ENCODE assay signal across 32 mouse cellular contexts in genomic region chr9:41556888-41557287, GRCm38 (mm10).
A peak's percentile ranks its signal among the peaks of the same experiment; 100 is the strongest.
DNase-seq lines count a peak whose midpoint lies in the region; ATAC-seq and TF ChIP-seq lines count a peak whose summit lies in the region.
"Had no signal": no experiment of that assay in that cellular context is flagged by ENCODE, and none has a peak within 500 bp of the region (broad histone marks: within the 10 kb centered on the region; RNA-seq: fewer than 3 reads in every experiment).

No protein-coding gene starts in this region.

- peak overlapping the region; percentile 86 for H3K27ac ChIP-seq in embryonic fibroblast, embryonic 13.5 days (ENCODE audit: insufficient read depth, low read length)
- no peak overlapping the region for H3K27ac ChIP-seq in forebrain, embryonic 14.5 days (ENCODE audit: low read depth, low read length)
- H3K27ac ChIP-seq: embryonic facial prominence, embryonic 10.5 days; embryonic facial prominence, embryonic 15.5 days; forebrain, embryonic 15.5 days; hindbrain, embryonic 13.5 days; left cerebral cortex, adult 2 months; liver, embryonic 12.5 days; midbrain, embryonic 15.5 days; stomach, postnatal 0 days had no signal

- peak; percentile 4 for DNase-seq in adrenal gland, postnatal 10 days
- DNase-seq in adrenal gland, adult 8-10 months = no peak
- DNase-seq in right cerebral cortex, adult 18-20 months = peak; percentile 28
- no peak for DNase-seq in right cerebral cortex, postnatal 25 days
- DNase-seq in gastrocnemius, postnatal 4 days (ENCODE audit: low spot score in 2 of 2) = no peak
- DNase-seq in cerebellum, postnatal 14 days = no peak
- no peak for DNase-seq in forebrain, embryonic 14.5 days (ENCODE audit: low spot score)
- DNase-seq: adrenal gland, postnatal 36 days; cerebellum, adult 2 months; cerebellum, postnatal 25 days; gastrocnemius, postnatal 10 days; heart, postnatal 4 days; kidney, postnatal 14 days; left cerebral cortex, postnatal 4 days; liver, postnatal 0 days; lung, postnatal 4 days; right cerebral cortex, postnatal 4 days; thymus, adult 2 months; thymus, postnatal 36 days had no signal

- peaks cover 12% of the 10 kb centered on the region for H3K4me1 ChIP-seq in embryonic fibroblast, embryonic 13.5 days (ENCODE audit: control insufficient read depth, insufficient read depth, low read length)
- H3K4me1 ChIP-seq in forebrain, embryonic 14.5 days (ENCODE audit: control insufficient read depth, insufficient read depth, low read length) = no peaks in the 10 kb centered on the region
- H3K4me1 ChIP-seq: embryonic facial prominence, embryonic 10.5 days; embryonic facial prominence, embryonic 15.5 days; forebrain, embryonic 15.5 days; heart, embryonic 12.5 days; liver, embryonic 12.5 days; midbrain, embryonic 15.5 days had no signal

- WGBS in forebrain, embryonic 14.5 days = 88% methylated on average over 4 of the region's 4 CpGs

- no peak overlapping the region for H3K4me2 ChIP-seq in forebrain, embryonic 14.5 days (ENCODE audit: low read length)
- H3K4me2 ChIP-seq: embryonic facial prominence, embryonic 15.5 days; forebrain, embryonic 15.5 days; heart, embryonic 12.5 days; hindbrain, embryonic 13.5 days; liver, embryonic 12.5 days; midbrain, embryonic 15.5 days had no signal

- no peak for ATAC-seq in forebrain, embryonic 14.5 days
- ATAC-seq: forebrain, embryonic 15.5 days; intestine, postnatal 0 days; liver, embryonic 12.5 days; liver, postnatal 0 days; midbrain, embryonic 15.5 days; Patski had no signal

- no peak for TF ChIP-seq POLR2A in embryonic fibroblast, embryonic 13.5 days (IDR thresholded peaks at IDR 0.05; ENCODE audit: low read depth, low read length)

- H3K4me3 ChIP-seq in embryonic fibroblast, embryonic 13.5 days (ENCODE audit: insufficient read depth, low read length) = no peak overlapping the region
- no peak overlapping the region for H3K4me3 ChIP-seq in forebrain, embryonic 14.5 days (ENCODE audit: low read depth, low read length)
- H3K4me3 ChIP-seq: embryonic facial prominence, embryonic 10.5 days; embryonic facial prominence, embryonic 15.5 days; forebrain, embryonic 15.5 days; heart, embryonic 12.5 days; hindbrain, embryonic 13.5 days; left cerebral cortex, adult 2 months; liver, embryonic 12.5 days; midbrain, embryonic 15.5 days had no signal

- TF ChIP-seq CTCF in embryonic fibroblast, embryonic 13.5 days (IDR thresholded peaks at IDR 0.05; ENCODE audit: borderline replicate concordance, insufficient read depth, low read length) = no peak

- H3K9me3 ChIP-seq in forebrain, embryonic 14.5 days (replicated peaks; ENCODE audit: control insufficient read depth, low read length) = no peaks in the 10 kb centered on the region
- H3K9me3 ChIP-seq: embryonic facial prominence, embryonic 10.5 days; embryonic facial prominence, embryonic 15.5 days; forebrain, embryonic 15.5 days; heart, embryonic 12.5 days; hindbrain, embryonic 13.5 days; liver, embryonic 12.5 days; midbrain, embryonic 15.5 days had no signal

- H3K36me3 ChIP-seq in forebrain, embryonic 14.5 days (ENCODE audit: control insufficient read depth, insufficient read depth, low read length) = no peaks in the 10 kb centered on the region; the same call in 1 of the 2 replicates
- H3K36me3 ChIP-seq: forebrain, embryonic 15.5 days; heart, embryonic 12.5 days; liver, embryonic 12.5 days; midbrain, embryonic 15.5 days had no signal

- no peak overlapping the region for H3K9ac ChIP-seq in forebrain, embryonic 14.5 days (ENCODE audit: low read length)
- H3K9ac ChIP-seq: embryonic facial prominence, embryonic 15.5 days; forebrain, embryonic 15.5 days; heart, embryonic 12.5 days; hindbrain, embryonic 13.5 days; liver, embryonic 12.5 days; liver, postnatal 0 days; midbrain, embryonic 15.5 days had no signal

- H3K27me3 ChIP-seq in forebrain, embryonic 14.5 days (replicated peaks; ENCODE audit: control insufficient read depth, insufficient read depth, low read length) = no peaks in the 10 kb centered on the region
- H3K27me3 ChIP-seq: CH12.LX; embryonic facial prominence, embryonic 15.5 days; forebrain, embryonic 15.5 days; heart, embryonic 12.5 days; hindbrain, embryonic 13.5 days; liver, embryonic 12.5 days; midbrain, embryonic 15.5 days; Patski had no signal

Comparison
In these comparisons a context has a peak if more than half of its experiments do, and no peak if none do; other contexts are left out.
1. DNase-seq: peak in adrenal gland, postnatal 10 days (single experiment) and right cerebral cortex, adult 18-20 months (single experiment); none in adrenal gland, adult 8-10 months (single experiment), right cerebral cortex, postnatal 25 days (single experiment), gastrocnemius, postnatal 4 days (0 of 2), cerebellum, postnatal 14 days (0 of 2) and forebrain, embryonic 14.5 days (single experiment).